Mouse (Mus musculus) stomach, embryonic 15.5 days (tissue): Measurements from ENCODE around the gene Fosl2. TPM values are rescaled to one million over a fixed set of nuclear protein-coding genes. Genes with fewer than 3 reads are reported as not detected.

ENCODE experiments used
- ATAC-seq: fragments of 200-750 bp; cut with Nextera tagmentation; 2 replicates; pipeline ENCODE4 v1.8.0; 2017; ENCODE audit warnings: low read depth, moderate number of reproducible peaks, moderate TSS enrichment; ENCODE audit not compliant: insufficient read depth, low FRiP score
- H3K27ac ChIP-seq: fragments of 300-500 bp; sonication (generic); 2 replicates; pipeline ENCODE4 v1.5.1; 2015; ENCODE audit warnings: mild to moderate bottlenecking, inconsistent platforms
- H3K27me3 ChIP-seq: fragments of 300-500 bp; sonication (generic); replicated peaks from 2 replicates; pipeline ENCODE4 v1.6.1; 2015; ENCODE audit warnings: inconsistent platforms
- H3K36me3 ChIP-seq: fragments of 300-500 bp; sonication (generic); 2 replicates; pipeline ENCODE4 v1.6.1; 2015; ENCODE audit warnings: inconsistent platforms
- H3K4me1 ChIP-seq: fragments of 300-500 bp; sonication (generic); 2 replicates; pipeline ENCODE4 v1.6.1; 2015; ENCODE audit warnings: inconsistent platforms
- H3K4me2 ChIP-seq: fragments of 300-500 bp; sonication (generic); 2 replicates; pipeline ENCODE4 v1.6.1; 2015; ENCODE audit warnings: mild to moderate bottlenecking, inconsistent platforms
- H3K4me3 ChIP-seq: fragments of 300-500 bp; sonication (generic); replicated peaks from 2 replicates; pipeline ENCODE4 v1.5.1; 2015; ENCODE audit warnings: inconsistent platforms
- H3K9ac ChIP-seq: fragments of 300-500 bp; sonication (generic); 2 replicates; pipeline ENCODE4 v1.6.1; 2015; ENCODE audit warnings: inconsistent platforms
- H3K9me3 ChIP-seq: fragments of 300-500 bp; sonication (generic); 2 replicates; pipeline ENCODE4 v1.6.1; 2016; ENCODE audit warnings: inconsistent platforms
- WGBS: fragments of 180-500 bp; shearing (Covaris S2); methylation state at CpG from one replicate; pipeline ENCODE4 v1.1.7; 2015; 5-methylcytosine and 5-hydroxymethylcytosine counted together
- polyA plus RNA-seq: library from polyadenylated mRNA; unstranded; fragments of >200 nt; fragmentation: Nextera tagmentation; extraction: Ambion mirVana; gene quantifications from 2 replicates; pipeline ENCODE4 v1.2.1, GENCODE M21; 2015

The Fosl2 gene
- polyA plus RNA-seq, 1 experiment from 2014 or later: 11.5 TPM

DNA sequence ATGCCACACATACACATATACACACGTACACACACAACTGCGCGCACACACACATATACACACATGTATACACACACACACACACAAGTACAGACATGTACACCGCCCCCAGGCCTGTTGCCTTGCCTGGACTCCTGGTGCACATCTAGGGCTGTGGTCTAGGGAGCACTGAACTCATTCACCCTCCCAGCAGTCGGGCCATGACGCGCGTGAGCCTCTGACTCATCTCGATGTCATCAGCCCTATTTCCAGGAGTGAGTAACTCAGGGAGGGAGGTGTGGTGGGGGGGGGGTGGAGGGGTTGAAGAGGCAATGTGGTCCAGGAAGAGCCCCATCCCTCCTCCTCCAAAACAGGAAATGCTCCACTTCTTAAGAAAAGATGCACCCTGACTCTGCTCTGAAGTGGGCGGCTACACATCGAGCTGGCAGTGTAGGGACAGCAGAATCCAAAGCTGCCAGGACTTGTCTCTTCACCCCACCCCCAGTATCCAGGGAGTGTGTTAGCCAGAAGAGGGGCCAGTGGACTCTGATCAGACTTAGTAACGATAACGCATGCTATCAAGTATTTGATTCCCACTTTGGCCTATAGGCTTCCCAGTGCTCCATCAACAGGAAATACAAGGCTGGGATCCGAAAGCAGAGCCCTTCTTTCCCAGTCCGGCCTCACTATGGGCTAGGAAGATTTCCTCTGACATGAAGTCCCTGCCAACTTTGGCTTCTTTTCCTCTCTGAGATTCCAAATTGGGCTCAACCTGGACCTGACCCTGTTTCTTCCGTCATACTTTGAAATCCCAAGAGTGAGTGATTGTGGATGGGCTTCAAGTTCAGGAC is 56.6 kb downstream of the Fosl2 start:
- Histone ChIP-seq H3K27ac (no peak overlapping the region), H3K9me3 (no peaks in the 10 kb centered on the region), H3K4me3 (no peak overlapping the region), H3K9ac (no peak overlapping the region), H3K4me2 (no peak overlapping the region), H3K4me1 (peaks cover 7% of the 10 kb centered on the region; the same call in 1 of the 2 replicates), H3K27me3 (no peaks in the 10 kb centered on the region), H3K36me3 (no peaks in the 10 kb centered on the region)
- ATAC-seq: peak; percentile 61; the same call in 1 of the 2 replicates
- WGBS: 77% methylated on average over 16 of the region's 16 CpGs

DNA sequence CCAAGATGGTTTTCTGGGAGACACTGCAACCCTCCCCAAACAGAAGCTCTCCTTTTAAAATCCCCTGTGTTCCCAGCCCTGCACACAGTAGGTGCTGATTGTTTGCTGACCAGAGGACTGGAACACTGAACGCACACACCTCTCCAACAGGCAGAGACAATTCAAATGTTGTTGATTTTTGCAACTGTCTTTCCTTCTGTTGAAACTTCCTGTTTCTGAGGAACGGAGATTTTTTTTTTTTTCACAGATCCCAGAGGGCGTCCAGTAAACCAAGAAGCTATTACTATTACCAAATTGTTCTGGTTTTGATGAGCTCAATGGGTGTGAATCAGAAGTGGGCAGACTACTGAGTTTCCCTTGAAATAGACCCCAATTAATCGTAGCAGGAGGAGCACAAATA is 58.6 kb downstream of the Fosl2 start:
- ATAC-seq: no peak

DNA sequence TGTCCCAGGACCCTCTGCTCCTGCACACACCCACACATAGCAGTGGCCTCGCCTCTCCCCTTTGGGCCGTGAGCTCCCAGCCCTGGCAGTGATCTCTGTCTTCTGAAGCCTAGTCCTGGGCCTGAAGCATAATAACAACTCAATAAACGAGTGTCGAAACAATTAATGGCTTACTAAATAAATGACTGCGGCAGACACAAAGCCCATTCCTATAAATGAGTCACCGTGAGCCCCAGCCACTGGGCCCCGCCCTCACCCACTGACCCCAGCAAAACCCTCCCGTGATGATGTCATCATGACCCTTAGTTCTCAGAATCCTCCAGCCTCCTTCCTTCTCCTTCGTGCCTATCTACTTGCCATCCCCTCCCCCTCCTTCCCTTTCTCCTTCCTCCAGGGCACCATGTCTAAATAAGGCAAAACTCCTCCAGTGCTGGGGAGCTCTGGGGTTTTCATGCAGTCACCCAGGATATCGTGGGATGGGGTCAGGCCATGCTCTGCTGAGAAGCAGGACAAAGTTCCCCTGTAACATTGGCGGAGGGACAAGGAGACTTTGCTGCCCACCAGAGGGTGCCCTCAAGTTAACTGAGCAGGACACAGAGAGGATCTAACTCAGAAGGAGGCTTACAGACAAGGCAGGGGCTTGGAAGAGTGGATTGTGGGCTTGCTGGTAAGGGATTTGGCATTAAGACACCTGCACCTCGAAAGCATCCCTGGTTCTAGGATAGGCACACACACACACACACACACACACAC is 60.4 kb downstream of the Fosl2 start:
- Histone ChIP-seq H3K36me3 (no peaks in the 10 kb centered on the region), H3K4me2 (no peak overlapping the region), H3K9ac (no peak overlapping the region), H3K4me1 (peaks cover 7% of the 10 kb centered on the region; the same call in 1 of the 2 replicates), H3K9me3 (no peaks in the 10 kb centered on the region), H3K27ac (0 out of 2 replicates have a peak overlapping the region, but pooled peaks have one; percentile 16), H3K4me3 (no peak overlapping the region), H3K27me3 (no peaks in the 10 kb centered on the region)
- WGBS: 47% methylated on average over 12 of the region's 12 CpGs
- no peak for ATAC-seq

More for the DNA sequence above, 58.6 kb downstream of the Fosl2 start:
- WGBS: 73% methylated on average over 4 of the region's 4 CpGs
- Histone ChIP-seq H3K9me3 (no peaks in the 10 kb centered on the region), H3K36me3 (no peaks in the 10 kb centered on the region), H3K27me3 (no peaks in the 10 kb centered on the region), H3K27ac (no peak overlapping the region), H3K4me3 (no peak overlapping the region), H3K9ac (no peak overlapping the region), H3K4me2 (no peak overlapping the region), H3K4me1 (peaks cover 7% of the 10 kb centered on the region; the same call in 1 of the 2 replicates)

DNA sequence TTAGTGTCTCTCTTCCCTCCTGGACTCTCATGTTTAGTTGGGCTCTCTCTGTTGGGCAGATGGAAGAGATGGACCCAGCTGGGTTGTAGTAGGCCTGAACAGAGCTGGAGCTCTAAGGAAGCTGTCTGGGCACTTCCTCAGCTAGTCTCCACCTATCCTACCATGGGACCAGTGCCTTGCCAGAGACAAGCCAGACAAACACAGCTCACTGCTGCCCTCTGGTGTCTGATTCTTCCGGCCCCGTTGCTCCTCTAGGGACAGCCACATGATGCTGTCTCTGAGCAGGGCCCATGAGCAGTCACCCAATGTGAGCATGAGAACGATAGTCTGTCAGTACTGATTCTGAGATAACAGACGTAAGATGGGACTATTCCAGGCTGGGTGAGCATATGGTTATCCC is 62.1 kb downstream of the Fosl2 start:
- Histone ChIP-seq H3K36me3 (no peaks in the 10 kb centered on the region), H3K27ac (0 out of 2 replicates have a peak overlapping the region, but pooled peaks have one; percentile 1), H3K9ac (no peak overlapping the region), H3K27me3 (no peaks in the 10 kb centered on the region), H3K4me3 (no peak overlapping the region), H3K4me2 (no peak overlapping the region), H3K9me3 (no peaks in the 10 kb centered on the region), H3K4me1 (0 out of 2 replicates have a peak, but pooled peaks cover 2% of the 10 kb centered on the region)
- peak; percentile 81 for ATAC-seq
- 13% methylated on average over 4 of the region's 4 CpGs for WGBS

DNA sequence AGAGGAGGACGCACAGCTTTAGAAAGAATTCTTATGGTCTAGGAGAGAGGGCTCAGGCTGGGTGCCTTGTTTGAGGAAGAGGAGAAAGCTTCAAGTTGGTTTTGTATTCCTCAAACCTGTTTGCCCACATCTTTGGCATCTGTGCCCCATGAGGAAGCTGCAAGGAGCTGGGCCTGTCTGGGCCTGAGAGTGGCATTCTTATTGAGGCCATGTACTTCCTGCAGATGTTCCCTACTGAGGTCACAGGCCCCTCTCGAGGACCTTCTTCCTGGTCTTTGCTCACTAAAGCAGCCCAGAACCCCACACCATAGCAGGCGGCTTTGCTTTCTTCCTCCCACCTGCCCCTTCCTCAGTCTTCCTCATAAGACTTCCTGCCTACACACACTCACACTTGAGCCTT is 63.5 kb downstream of the Fosl2 start:
- Histone ChIP-seq H3K27me3 (no peaks in the 10 kb centered on the region), H3K4me3 (no peak overlapping the region), H3K9ac (no peak overlapping the region), H3K36me3 (no peaks in the 10 kb centered on the region), H3K4me1 (0 out of 2 replicates have a peak, but pooled peaks cover 2% of the 10 kb centered on the region), H3K4me2 (no peak overlapping the region), H3K9me3 (no peaks in the 10 kb centered on the region), H3K27ac (peak overlapping the region; percentile 65)
- ATAC-seq: no peak
- WGBS: 59% methylated on average over 3 of the region's 3 CpGs

DNA sequence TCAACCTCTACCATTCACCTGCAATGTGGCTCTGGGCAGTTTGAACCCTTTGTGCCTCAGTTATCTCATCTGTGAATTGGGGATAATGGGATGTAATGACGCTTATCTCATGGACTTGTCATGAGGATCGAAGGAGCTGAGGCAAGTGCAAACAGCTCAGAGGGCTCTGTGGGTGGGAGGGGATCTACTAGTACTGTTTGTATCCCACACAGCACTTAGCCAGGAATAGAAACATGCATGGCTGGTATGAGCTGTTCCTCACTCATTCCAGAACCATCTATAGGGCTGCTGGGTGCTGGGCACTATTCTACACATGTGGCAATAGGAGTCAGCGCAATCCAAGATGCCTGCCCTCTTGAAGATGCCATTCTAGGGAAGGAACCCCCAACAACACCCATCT is 64.0 kb downstream of the Fosl2 start:
- no peak for ATAC-seq
- Histone ChIP-seq H3K36me3 (no peaks in the 10 kb centered on the region), H3K4me2 (no peak overlapping the region), H3K4me1 (0 out of 2 replicates have a peak, but pooled peaks cover 2% of the 10 kb centered on the region), H3K4me3 (no peak overlapping the region), H3K27me3 (no peaks in the 10 kb centered on the region), H3K27ac (peak overlapping the region; percentile 65; the same call in 1 of the 2 replicates), H3K9ac (no peak overlapping the region), H3K9me3 (no peaks in the 10 kb centered on the region)
- WGBS: 88% methylated on average over 3 of the region's 3 CpGs

DNA sequence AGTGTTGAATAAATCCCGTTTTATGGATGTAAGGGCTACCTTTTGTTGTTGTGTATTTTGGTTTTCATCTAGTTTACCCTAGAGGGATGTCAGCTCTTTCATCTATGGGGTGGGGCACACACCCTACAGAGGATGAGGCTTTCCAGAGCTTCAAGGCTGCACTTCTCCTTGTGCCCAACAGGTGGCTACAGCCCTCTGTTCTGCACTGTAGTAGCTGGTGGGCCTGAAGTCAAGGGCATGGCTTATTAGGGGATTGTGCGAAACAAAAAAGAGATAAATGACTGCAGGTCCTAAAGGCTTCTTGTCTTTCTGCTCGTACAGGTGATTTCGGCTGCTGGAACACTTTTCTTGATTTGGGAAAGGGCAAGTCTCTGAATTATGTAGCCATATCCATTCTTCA is 69.1 kb downstream of the Fosl2 start:
- Histone ChIP-seq H3K4me1 (no peaks in the 10 kb centered on the region), H3K36me3 (no peaks in the 10 kb centered on the region), H3K9ac (no peak overlapping the region), H3K4me3 (no peak overlapping the region), H3K9me3 (no peaks in the 10 kb centered on the region), H3K27ac (no peak overlapping the region), H3K4me2 (no peak overlapping the region), H3K27me3 (no peaks in the 10 kb centered on the region)
- 71% methylated on average over 4 of the region's 4 CpGs for WGBS
- no peak for ATAC-seq

DNA sequence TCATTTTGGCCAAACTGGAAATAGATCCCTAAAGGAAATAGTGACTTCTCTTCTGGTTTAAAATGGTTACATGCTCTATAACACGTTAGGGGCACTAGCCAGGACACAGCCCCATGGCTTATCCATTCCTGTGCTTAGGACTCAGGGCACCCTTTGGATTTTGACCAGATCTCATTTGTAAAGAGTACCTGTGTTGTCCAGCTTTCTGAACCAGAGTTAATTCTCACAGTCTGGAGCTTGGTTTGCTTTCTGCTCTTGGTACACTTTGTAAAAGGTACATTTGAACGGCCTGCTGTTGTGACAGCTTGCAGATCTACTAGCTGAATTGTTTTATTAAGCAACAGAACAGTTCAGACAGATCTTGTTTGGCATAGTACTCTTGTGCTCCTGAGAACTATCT is 71.1 kb downstream of the Fosl2 start:
- Histone ChIP-seq H3K4me3 (no peak overlapping the region), H3K27me3 (no peaks in the 10 kb centered on the region), H3K36me3 (no peaks in the 10 kb centered on the region), H3K9me3 (no peaks in the 10 kb centered on the region), H3K9ac (no peak overlapping the region), H3K4me1 (no peaks in the 10 kb centered on the region), H3K27ac (no peak overlapping the region), H3K4me2 (no peak overlapping the region)
- ATAC-seq: no peak
- WGBS: 65% methylated on average over 2 of the region's 2 CpGs

Other genes starting within 250 kb of the Fosl2 start
- 0.93 and 0.98 TPM in 2 replicates for gene Plb1, start 96.9 kb downstream of the Fosl2 start, polyA plus RNA-seq